Mouse (Mus musculus): Measurements from ENCODE around the gene Pdcd6. TPM values are rescaled to one million over a fixed set of nuclear protein-coding genes. Genes with fewer than 3 reads are reported as not detected.

The Pdcd6 gene
- total RNA-seq (2014; rRNA removed; ENCODE audit: low replicate concordance) (60.3 and 112 TPM in 2 replicates), polyA plus RNA-seq (2015; fragmentation: Nextera tagmentation; extraction: Ambion mirVana) (90.3 and 90.8 TPM in 2 replicates)

DNA sequence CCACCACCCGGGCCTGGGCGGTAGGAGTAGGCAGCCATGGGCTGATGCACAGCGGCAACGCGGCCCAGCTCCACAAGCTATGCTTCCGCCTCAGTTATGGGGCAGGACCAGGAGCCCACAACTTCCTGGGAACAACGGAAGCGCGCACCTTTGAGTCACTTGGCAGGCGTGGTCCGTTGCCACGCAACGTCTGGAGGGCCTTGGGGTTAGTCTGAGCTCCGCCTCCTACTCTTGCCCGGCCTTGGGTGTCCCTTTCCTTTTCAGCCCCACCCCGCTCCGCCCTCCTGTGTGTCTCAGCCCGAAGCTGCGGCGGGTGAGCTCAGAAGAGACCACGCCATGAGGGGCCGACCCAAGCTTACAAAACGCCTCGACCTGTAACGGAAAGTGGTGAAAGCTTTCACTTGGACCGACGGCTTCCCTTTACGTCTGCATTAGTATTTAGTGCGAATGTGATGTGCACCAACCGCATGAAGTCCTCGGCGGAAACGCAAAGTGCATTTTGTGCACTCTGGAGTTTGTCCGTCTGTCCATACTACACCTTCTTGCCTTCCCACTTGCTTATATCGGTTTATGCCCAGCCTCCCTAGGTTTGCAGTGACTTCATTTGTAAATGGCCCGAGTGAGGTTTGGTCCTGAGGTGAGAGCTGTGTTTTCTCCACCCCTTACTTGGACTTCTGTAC lies at the start of gene Pdcd6:
Pdcd6 (minus strand) TSS at position 411 of the 680 bp plus-strand sequence.
- TF ChIP-seq EP300 (IDR thresholded peaks at IDR 0.05; ENCODE audit: low read depth) (no peak), CTCF (IDR thresholded peaks at IDR 0.05; ENCODE audit: low read depth) (no peak)
- WGBS, result under 1% methylated on average over 36 of the region's 36 CpGs
- ATAC-seq (ENCODE audit: insufficient read depth, low read depth), result peak; percentile 99

GRCm38 (mm10) chr13:74363859-74364235 lies 46.5 kb upstream of the Pdcd6 start, which contains the start of gene Lrrc14b:
Gene Lrrc14b (minus strand): TSS chr13:74364005.
- peak; percentile 92 for ATAC-seq (ENCODE audit: insufficient read depth, low read depth)

More for the DNA sequence above, at the start of gene Pdcd6:
- no peaks in the 10 kb centered on the region for H3K27me3 ChIP-seq (ENCODE audit: control insufficient read depth, insufficient read depth, low read length)
- peak within 1 kb of the TSS; percentile 67 for H3K4me2 ChIP-seq (ENCODE audit: low read depth, low read length)
- H3K9ac ChIP-seq (replicated peaks; ENCODE audit: low read depth, low read length), result peak within 1 kb of the TSS; percentile 70
- H3K27ac ChIP-seq (ENCODE audit: low read depth), result peak within 1 kb of the TSS; percentile 71
- no peaks in the 10 kb centered on the region for H3K9me3 ChIP-seq (replicated peaks; ENCODE audit: control insufficient read depth, low read length)
- DNase-seq (ENCODE audit: low spot score), result peak; percentile 99
- H3K4me1 ChIP-seq (ENCODE audit: control insufficient read depth, insufficient read depth), result peaks cover 12% of the 10 kb centered on the region
- peak within 1 kb of the TSS; percentile 71 for H3K4me3 ChIP-seq (ENCODE audit: low read depth, low read length)
- H3K36me3 ChIP-seq (replicated peaks; ENCODE audit: control insufficient read depth, insufficient read depth, low read length), result peaks cover 45% of the 10 kb centered on the region

GRCm38 (mm10) chr13:74363176-74363858 lies 45.9 kb upstream of the Pdcd6 start:
- Histone ChIP-seq H3K4me2 (ENCODE audit: low read depth, low read length) (peak overlapping the region; percentile 66), H3K9me3 (replicated peaks; ENCODE audit: control insufficient read depth, low read length) (no peaks in the 10 kb centered on the region), H3K4me3 (ENCODE audit: low read depth, low read length) (peak overlapping the region; percentile 42), H3K9ac (replicated peaks; ENCODE audit: low read depth, low read length) (peak overlapping the region; percentile 45), H3K27ac (ENCODE audit: low read depth) (peak overlapping the region; percentile 92), H3K36me3 (replicated peaks; ENCODE audit: control insufficient read depth, insufficient read depth, low read length) (peaks cover 36% of the 10 kb centered on the region), H3K4me1 (ENCODE audit: control insufficient read depth, insufficient read depth) (peaks cover 11% of the 10 kb centered on the region; the same call in 1 of the 2 replicates), H3K27me3 (ENCODE audit: control insufficient read depth, insufficient read depth, low read length) (no peaks in the 10 kb centered on the region)
- no peak for TF ChIP-seq EP300 (IDR thresholded peaks at IDR 0.05; ENCODE audit: low read depth)
- no peak for TF ChIP-seq CTCF (IDR thresholded peaks at IDR 0.05; ENCODE audit: low read depth)
- WGBS, result 50% methylated on average over 13 of the region's 13 CpGs
- ATAC-seq (ENCODE audit: insufficient read depth, low read depth) (peak; percentile 57), DNase-seq (ENCODE audit: low spot score) (peak; percentile 9)

More at GRCm38 (mm10) chr13:74363859-74364235, 46.5 kb upstream of the Pdcd6 start, which contains the start of gene Lrrc14b:
- Histone ChIP-seq H3K9ac (replicated peaks; ENCODE audit: low read depth, low read length) (peak within 1 kb of the TSS; percentile 45), H3K4me1 (ENCODE audit: control insufficient read depth, insufficient read depth) (peaks cover 11% of the 10 kb centered on the region; the same call in 1 of the 2 replicates), H3K27ac (ENCODE audit: low read depth) (peak within 1 kb of the TSS; percentile 92), H3K4me3 (ENCODE audit: low read depth, low read length) (peak within 1 kb of the TSS; percentile 42), H3K9me3 (replicated peaks; ENCODE audit: control insufficient read depth, low read length) (no peaks in the 10 kb centered on the region), H3K4me2 (ENCODE audit: low read depth, low read length) (peak within 1 kb of the TSS; percentile 66), H3K27me3 (ENCODE audit: control insufficient read depth, insufficient read depth, low read length) (no peaks in the 10 kb centered on the region), H3K36me3 (replicated peaks; ENCODE audit: control insufficient read depth, insufficient read depth, low read length) (peaks cover 31% of the 10 kb centered on the region)
- peak; percentile 29 for TF ChIP-seq CTCF (IDR thresholded peaks at IDR 0.05; ENCODE audit: low read depth)
- TF ChIP-seq EP300 (IDR thresholded peaks at IDR 0.05; ENCODE audit: low read depth), result peak; percentile 87; the same call in 1 of the 2 replicates
- 19% methylated on average over 8 of the region's 8 CpGs for WGBS
- peak; percentile 91 for DNase-seq (ENCODE audit: low spot score)

- Histone ChIP-seq H3K27ac (ENCODE audit: low read depth) (no peak overlapping the region), H3K4me2 (ENCODE audit: low read depth, low read length) (peak overlapping the region; percentile 66), H3K4me1 (ENCODE audit: control insufficient read depth, insufficient read depth) (peaks cover 11% of the 10 kb centered on the region; the same call in 1 of the 2 replicates), H3K27me3 (ENCODE audit: control insufficient read depth, insufficient read depth, low read length) (no peaks in the 10 kb centered on the region), H3K4me3 (ENCODE audit: low read depth, low read length) (peak overlapping the region; percentile 42; the same call in 1 of the 2 replicates), H3K9ac (replicated peaks; ENCODE audit: low read depth, low read length) (no peak overlapping the region), H3K9me3 (replicated peaks; ENCODE audit: control insufficient read depth, low read length) (no peaks in the 10 kb centered on the region), H3K36me3 (replicated peaks; ENCODE audit: control insufficient read depth, insufficient read depth, low read length) (peaks cover 44% of the 10 kb centered on the region)
- DNase-seq (ENCODE audit: low spot score), result no peak
- WGBS, result 57% methylated on average over 2 of the region's 2 CpGs
- no peak for ATAC-seq (ENCODE audit: insufficient read depth, low read depth)
- no peak for TF ChIP-seq EP300 (IDR thresholded peaks at IDR 0.05; ENCODE audit: low read depth)
- TF ChIP-seq CTCF (IDR thresholded peaks at IDR 0.05; ENCODE audit: low read depth), result no peak
Measured at GRCm38 (mm10) chr13:74362218-74362617, 44.8 kb upstream of the Pdcd6 start.

GRCm38 (mm10) chr13:74356491-74356890 lies 39.1 kb upstream of the Pdcd6 start:
- 93% methylated on average over 13 of the region's 13 CpGs for WGBS
- DNase-seq (ENCODE audit: low spot score) (no peak), ATAC-seq (ENCODE audit: insufficient read depth, low read depth) (no peak)
- H3K4me2 ChIP-seq (ENCODE audit: low read depth, low read length), result no peak overlapping the region
- H3K27ac ChIP-seq (ENCODE audit: low read depth), result no peak overlapping the region
- H3K9ac ChIP-seq (replicated peaks; ENCODE audit: low read depth, low read length), result no peak overlapping the region
- H3K4me1 ChIP-seq (ENCODE audit: control insufficient read depth, insufficient read depth), result no peaks in the 10 kb centered on the region
- H3K9me3 ChIP-seq (replicated peaks; ENCODE audit: control insufficient read depth, low read length), result no peaks in the 10 kb centered on the region
- H3K27me3 ChIP-seq (ENCODE audit: control insufficient read depth, insufficient read depth, low read length), result no peaks in the 10 kb centered on the region
- no peak for TF ChIP-seq EP300 (IDR thresholded peaks at IDR 0.05; ENCODE audit: low read depth)
- no peak for TF ChIP-seq CTCF (IDR thresholded peaks at IDR 0.05; ENCODE audit: low read depth)
- peaks cover 75% of the 10 kb centered on the region for H3K36me3 ChIP-seq (replicated peaks; ENCODE audit: control insufficient read depth, insufficient read depth, low read length)
- H3K4me3 ChIP-seq (ENCODE audit: low read depth, low read length), result no peak overlapping the region

All from heart, postnatal 0 days (tissue).